Comparison of ENCODE assay signal across 7 mouse cellular contexts in genomic region chr16:23240049-23240949, GRCm38 (mm10). TPM values are rescaled to one million over a fixed set of nuclear protein-coding genes. Genes with fewer than 3 reads are reported as not detected.
DNase-seq lines count a peak whose midpoint lies in the region; ATAC-seq and TF ChIP-seq lines count a peak whose summit lies in the region.

No protein-coding gene starts in this region.

- H3K79me2 ChIP-seq in heart, adult 2 months (replicated peaks; ENCODE audit: control insufficient read depth, insufficient read depth, low read length) = no peaks in the 10 kb centered on the region

- WGBS in heart, adult 2 months = 29% methylated on average over 13 of the region's 13 CpGs
- WGBS in stomach, embryonic 16.5 days = 27% methylated on average over 13 of the region's 13 CpGs

- H3K4me2 ChIP-seq in stomach, embryonic 16.5 days (ENCODE audit: low read depth, low read length) = no peak overlapping the region; the same call in 1 of the 2 replicates

- intact Hi-C loops in heart, adult 2 months (cut with DNase I) = loop anchor here (2.0 to 5.0 kb wide), 2 partner anchors 75 to 92 kb away; no protein-coding TSS in a partner anchor
- intact Hi-C loops in left cerebral cortex, postnatal 10 days (cut with DNase I) = no loop called here

- H3K9me3 ChIP-seq in stomach, embryonic 16.5 days (replicated peaks; ENCODE audit: control insufficient read depth, low read length) = no peaks in the 10 kb centered on the region

- H3K27ac ChIP-seq in cortical plate, adult 2 months (ENCODE audit: insufficient read depth, low read length) = peak overlapping the region; percentile 59
- peak overlapping the region; percentile 65 for H3K27ac ChIP-seq in heart, adult 2 months
- H3K27ac ChIP-seq in stomach, embryonic 16.5 days (ENCODE audit: low read length) = peak overlapping the region; percentile 76

- no peak overlapping the region for H3K4me3 ChIP-seq in cortical plate, adult 2 months (ENCODE audit: insufficient read depth, low read length)
- no peak overlapping the region for H3K4me3 ChIP-seq in heart, adult 2 months
- no peak overlapping the region for H3K4me3 ChIP-seq in stomach, embryonic 16.5 days (replicated peaks; ENCODE audit: low read length)

- H3K27me3 ChIP-seq in heart, adult 2 months (ENCODE audit: control insufficient read depth, insufficient read depth, low read length) = no peaks in the 10 kb centered on the region
- no peaks in the 10 kb centered on the region for H3K27me3 ChIP-seq in stomach, embryonic 16.5 days (ENCODE audit: control insufficient read depth, insufficient read depth, low read length)

- TF ChIP-seq CTCF in cortical plate, adult 2 months (IDR thresholded peaks at IDR 0.05; ENCODE audit: extremely low read depth, insufficient read depth, low read length) = no peak
- peak; percentile 18; the same call in 1 of the 2 replicates for TF ChIP-seq CTCF in heart, adult 2 months (IDR thresholded peaks at IDR 0.05)

- peak; percentile 87 for ATAC-seq in stomach, embryonic 16.5 days (ENCODE audit: insufficient read depth, low FRiP score)

- no peaks in the 10 kb centered on the region for H3K36me3 ChIP-seq in heart, adult 2 months (ENCODE audit: control insufficient read depth, insufficient read depth, low read length)
- no peaks in the 10 kb centered on the region for H3K36me3 ChIP-seq in stomach, embryonic 16.5 days (ENCODE audit: control insufficient read depth, insufficient read depth, low read length)

- TF ChIP-seq POLR2A in cortical plate, adult 2 months (IDR thresholded peaks at IDR 0.05; ENCODE audit: extremely low read depth, insufficient read depth, low read length) = no peak
- 0 out of 2 replicates have a peak, but pooled peaks have one; percentile 28 for TF ChIP-seq POLR2A in heart, adult 2 months (IDR thresholded peaks at IDR 0.05; ENCODE audit: insufficient read depth, low read depth, low read length)

- peak overlapping the region; percentile 42 for H3K9ac ChIP-seq in heart, adult 2 months (ENCODE audit: low read depth, low read length)
- H3K9ac ChIP-seq in stomach, embryonic 16.5 days (ENCODE audit: low read length) = peak overlapping the region; percentile 37; the same call in 1 of the 2 replicates

- H3K4me1 ChIP-seq in cortical plate, adult 2 months (ENCODE audit: control insufficient read depth, insufficient read depth, low read length) = peaks cover 15% of the 10 kb centered on the region
- peaks cover 16% of the 10 kb centered on the region for H3K4me1 ChIP-seq in heart, adult 2 months (ENCODE audit: control insufficient read depth, insufficient read depth, low read length)
- peaks cover 35% of the 10 kb centered on the region for H3K4me1 ChIP-seq in stomach, embryonic 16.5 days (ENCODE audit: control insufficient read depth, insufficient read depth, low read length)

- TF ChIP-seq EP300 in heart, adult 2 months (IDR thresholded peaks at IDR 0.05; ENCODE audit: insufficient read depth, low read depth, low read length) = peak; percentile 68

- peak; percentile 92 for DNase-seq in adrenal gland, postnatal 10 days
- DNase-seq in heart, adult 2 months = peak; percentile 87 to 92
- DNase-seq in kidney, adult 11 months = peak; percentile 76
- DNase-seq in left cerebral cortex, postnatal 10 days (ENCODE audit: extremely low spot score in 1 of 2, low spot score in 2 of 2) = peak; percentile 87 to 91
- peak; percentile 66 for DNase-seq in mesoderm, embryonic 11.5 days (ENCODE audit: low read depth, low spot score)

RNA-seq across cellular contexts. Expression of gene St6gal1, which starts 15.8 kb away (rescaled TPM):
- total RNA-seq in adrenal gland, postnatal 10 days (2021) = 10 to 100 TPM; 41.4 to 48.5 TPM
- polyA plus RNA-seq in cortical plate, adult 2 months (2012; rRNA removed) = 13.3 and 13.5 TPM in 2 replicates
- 1 to 10 TPM; 8.4 to 9.9 TPM for total RNA-seq in heart, adult 2 months (2021)
- 6.0 and 9.9 TPM in 2 replicates for polyA plus RNA-seq in heart, adult 2 months (2012; rRNA removed)
- 10 to 100 TPM; 10.3 to 12.0 TPM for total RNA-seq in left cerebral cortex, postnatal 10 days (2021)
- 16.6 and 17.6 TPM in 2 replicates for polyA plus RNA-seq in stomach, embryonic 16.5 days (2015; fragmentation: Nextera tagmentation; extraction: Ambion mirVana)
